Mouse (Mus musculus) kidney, adult 9 months (tissue): ENCODE measurements around the gene Tmem240.
"Not testable (repeated sequence)": the region's sequence is repeated elsewhere in the genome, so short reads cannot be mapped to it uniquely, and the experiment has no call there.

Experiments
- DNase-seq: peaks from one replicate; pipeline ENCODE4 v3.0.0; 2022

Gene Tmem240

GRCm38 (mm10) chr4:155734350-155734941, at the start of gene Tmem240:
Tmem240 (plus strand) TSS chr4:155734800.
- peak; percentile 75 for DNase-seq

GRCm38 (mm10) chr4:155687764-155688163, 46.8 kb upstream of the Tmem240 start:
- DNase-seq: not testable (repeated sequence)

- no peak for DNase-seq
These were observed 43.8 kb upstream of the Tmem240 start for GRCm38 (mm10) chr4:155690571-155691375.

DNA sequence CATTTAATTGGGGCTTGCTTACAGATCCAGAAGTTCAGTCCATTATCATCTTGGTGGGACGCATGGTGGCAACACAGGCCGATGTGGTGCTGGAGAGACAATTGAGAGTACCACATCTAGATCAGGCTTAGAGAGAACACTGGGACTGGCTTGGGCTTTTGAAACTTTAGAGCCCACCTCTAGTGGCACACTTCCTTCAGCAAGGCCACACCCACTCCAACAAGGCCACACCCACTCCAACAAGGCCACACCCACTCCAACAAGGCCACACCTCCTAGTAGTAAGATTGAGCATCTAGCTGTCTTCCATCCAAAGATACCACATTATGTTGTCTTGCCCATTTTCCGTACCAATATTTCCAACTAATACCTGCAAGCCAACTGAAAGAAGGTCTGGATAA, 42.2 kb upstream of the Tmem240 start:
- no peak for DNase-seq

- DNase-seq: peak; percentile 36
These were observed 40.5 kb upstream of the Tmem240 start, which contains the start of gene Fndc10 for GRCm38 (mm10) chr4:155694111-155694481. Fndc10 (plus strand) TSS chr4:155694342.

DNA sequence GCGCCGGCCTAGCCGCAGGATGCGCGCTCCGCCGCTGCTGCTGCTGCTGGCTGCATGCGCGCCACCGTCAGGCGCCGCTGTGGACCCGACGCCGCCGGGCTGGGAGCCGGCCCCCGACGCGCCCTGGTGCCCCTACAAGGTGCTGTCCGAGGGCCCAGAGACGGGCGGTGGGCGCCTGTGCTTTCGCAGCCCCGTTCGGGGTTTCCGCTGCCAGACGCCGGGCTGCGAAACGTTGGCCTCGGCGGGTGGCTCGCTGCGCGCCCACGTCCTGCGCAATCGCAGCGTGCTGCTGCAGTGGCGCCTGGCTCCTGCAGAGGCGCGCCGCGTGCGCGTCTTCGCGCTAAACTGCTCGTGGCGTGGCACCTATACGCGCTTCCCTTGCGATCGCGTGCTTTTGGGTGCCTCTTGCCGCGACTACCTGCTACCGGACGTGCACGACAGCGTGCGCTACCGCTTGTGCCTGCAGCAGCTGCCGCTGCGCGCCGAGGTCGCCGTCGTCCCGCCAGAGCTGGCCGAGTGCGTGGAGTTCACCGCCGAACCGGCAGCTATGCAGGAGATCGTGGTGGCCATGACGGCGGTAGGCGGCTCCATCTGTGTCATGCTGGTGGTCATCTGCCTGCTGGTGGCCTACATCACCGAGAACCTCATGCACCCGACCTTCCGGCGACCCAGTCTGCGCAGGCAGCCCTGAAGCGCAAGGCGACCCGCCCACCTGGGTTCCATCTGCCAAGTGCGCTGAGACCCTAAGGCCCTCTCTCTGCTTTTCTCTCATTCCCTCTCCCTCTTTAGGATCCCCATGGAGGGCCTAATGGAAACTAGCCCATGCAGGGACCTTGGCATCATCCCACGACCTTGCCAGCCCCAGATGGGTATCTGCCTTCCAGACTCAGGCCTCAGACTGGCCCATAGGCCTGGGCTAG, 39.9 kb upstream of the Tmem240 start:
- DNase-seq: peak; percentile 33

DNA sequence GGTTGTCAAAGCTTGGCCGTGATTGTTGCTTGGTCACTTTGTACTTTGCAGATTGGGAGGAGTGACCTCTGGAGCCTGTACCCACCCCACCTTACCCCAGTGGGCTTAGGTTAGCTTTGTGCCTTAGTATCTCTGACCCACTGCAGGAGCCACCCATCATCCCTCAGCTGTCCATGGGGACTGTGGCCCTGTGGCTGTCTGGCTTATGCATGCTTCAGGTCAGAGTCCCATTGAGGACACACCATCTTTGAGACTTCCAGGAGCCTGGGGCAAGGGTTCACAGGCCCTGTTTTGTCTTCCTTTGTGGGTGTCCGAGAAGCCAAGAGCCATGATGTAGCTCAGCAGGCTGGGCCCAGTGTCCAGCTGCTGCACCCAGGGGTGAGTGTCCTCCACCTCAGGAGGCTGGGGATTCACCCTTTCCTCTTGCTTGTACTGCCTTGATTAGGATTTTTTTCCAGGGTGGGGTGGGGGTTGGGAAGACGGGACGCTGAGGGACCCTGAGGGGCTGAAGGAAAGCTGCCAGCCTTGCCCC, 39.0 kb upstream of the Tmem240 start:
- no peak for DNase-seq

DNA sequence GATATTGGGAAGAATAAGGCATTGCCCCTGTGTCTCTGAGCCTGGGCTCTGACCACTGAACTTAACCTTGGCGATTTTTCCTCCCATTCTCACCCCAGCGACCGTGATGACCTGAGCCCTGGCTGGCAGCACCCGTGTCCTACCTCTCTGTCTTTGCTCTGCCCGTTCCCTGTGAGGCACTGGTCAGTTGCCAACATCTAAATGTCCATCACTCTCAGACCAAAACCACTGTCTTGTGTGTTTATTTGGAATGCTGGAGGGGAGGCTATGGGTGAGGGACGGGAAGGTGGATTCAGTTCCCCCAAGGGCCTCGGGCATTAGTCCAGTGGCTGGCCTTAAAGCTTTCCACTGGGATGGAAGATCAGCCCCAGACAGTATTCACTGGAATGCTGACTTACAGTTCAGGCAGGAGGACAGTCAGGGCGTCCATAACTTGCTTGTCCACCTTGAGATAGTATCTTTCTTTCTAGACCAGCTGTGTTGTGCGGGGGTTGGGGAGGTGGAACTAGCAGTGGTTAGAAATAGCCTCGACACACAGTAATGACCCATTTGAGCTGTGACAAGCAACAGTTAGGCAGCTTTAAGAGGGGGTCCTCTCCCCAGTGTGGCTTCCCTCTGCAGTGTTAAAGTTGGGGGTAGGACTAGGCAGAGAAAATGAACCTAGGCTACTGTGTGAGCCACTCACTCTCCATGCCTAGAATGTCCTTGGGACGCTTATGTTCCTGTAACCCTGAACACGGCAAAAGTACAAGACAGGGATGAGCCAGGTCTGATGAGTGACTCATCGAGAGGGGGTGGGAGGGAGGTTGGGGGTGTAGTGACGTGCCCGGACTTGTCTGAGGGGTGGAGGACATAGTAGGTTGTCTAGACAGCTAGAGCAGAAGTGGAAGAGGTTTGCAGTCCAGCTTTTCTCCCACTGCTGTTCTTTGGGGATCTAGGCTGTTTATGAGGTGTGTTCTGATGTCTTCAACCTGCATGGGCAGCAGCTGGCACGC, 38.0 kb upstream of the Tmem240 start:
- DNase-seq: no peak

- DNase-seq: no peak
These were observed 34.2 kb upstream of the Tmem240 start for GRCm38 (mm10) chr4:155700425-155700824.

DNA sequence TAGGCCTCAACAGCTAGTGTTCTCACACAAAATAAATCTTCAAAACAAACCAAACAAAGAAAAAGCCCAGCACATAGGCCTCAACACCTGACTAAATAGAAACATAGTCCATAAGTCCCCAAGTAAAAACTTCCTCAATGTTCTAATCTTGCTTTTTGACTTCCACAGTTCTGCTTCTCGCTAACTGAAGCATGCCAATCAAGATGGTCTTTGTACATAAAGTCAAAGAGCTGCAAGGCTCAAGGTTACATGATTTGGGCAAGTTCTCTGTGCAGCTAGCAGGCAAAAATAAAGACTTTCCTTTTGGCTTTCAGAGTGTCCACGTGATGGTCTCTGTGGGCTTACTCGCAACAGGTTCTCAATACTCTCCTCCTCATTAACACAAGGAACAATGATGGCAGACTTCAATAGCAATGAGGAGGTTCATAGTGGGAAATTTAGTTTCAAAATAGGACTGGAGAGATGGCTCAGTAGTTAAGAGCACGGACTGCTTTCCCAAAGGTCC, 31.1 kb upstream of the Tmem240 start:
- no peak for DNase-seq

DNA sequence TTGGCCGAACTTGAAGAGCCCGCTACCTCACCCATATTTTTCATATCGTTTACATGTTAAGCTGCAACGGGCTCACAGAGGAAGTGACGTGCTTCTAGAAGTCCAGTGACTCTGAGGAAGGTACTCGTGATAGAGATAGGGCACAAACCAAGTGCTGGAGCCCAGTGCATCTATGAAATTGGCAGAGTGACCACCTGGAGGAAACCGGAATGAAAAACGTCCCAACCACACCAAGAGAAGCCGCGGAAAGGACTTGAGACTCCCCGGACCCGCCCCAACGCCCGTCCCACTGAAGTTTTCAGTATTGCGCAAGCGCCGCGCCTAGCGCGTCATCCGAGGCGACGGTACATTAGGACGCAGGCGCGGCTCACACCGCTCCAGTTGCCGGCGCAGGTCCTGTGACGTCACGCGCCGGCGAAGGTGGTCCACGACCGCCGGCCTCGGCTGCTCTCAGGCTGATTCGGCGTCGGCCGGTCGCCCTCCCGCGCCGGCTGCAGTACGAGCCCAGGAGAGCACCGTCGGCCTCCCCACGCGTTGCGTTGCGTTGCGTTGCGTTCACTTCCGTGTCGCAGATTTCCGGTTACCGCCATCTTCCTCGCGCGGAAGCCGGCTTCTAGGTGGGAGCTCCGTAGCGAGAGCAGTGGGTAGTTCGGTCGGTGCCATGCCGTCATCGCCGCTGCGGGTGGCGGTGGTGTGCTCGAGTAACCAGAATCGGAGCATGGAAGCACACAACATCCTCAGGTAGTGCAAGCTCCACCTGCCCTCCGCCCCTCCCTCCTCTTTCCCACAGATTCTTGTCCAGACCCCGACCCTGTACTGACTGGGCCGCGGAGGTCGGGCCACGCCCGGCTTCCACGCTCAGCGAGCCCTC, 29.6 kb upstream of the Tmem240 start, which contains the start of gene Ssu72:
Gene Ssu72, plus strand, starts transcription at position 80 of the 871 bp plus-strand sequence.
- DNase-seq: peak; percentile 95

DNA sequence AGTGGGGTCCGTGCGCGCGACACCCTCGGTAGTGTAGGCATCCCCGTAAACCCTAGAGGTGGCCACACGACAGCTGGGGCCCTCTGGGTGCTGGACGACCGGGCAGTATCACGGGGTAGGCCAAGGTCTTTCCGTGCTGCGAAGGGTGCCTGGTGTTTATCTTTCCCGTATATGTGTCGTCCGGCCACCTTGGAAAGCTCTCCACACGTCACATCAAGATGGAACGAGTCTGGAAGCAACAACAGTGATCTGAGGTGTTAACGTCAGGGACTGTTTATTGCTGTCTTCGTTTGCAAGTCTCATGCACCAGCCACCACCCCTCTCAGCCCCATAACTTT, 29.0 kb upstream of the Tmem240 start:
- no peak for DNase-seq

GRCm38 (mm10) chr4:155708582-155708981, 26.0 kb upstream of the Tmem240 start:
- no peak for DNase-seq

- no peak for DNase-seq
These were observed 25.6 kb upstream of the Tmem240 start for GRCm38 (mm10) chr4:155708988-155709387.

DNA sequence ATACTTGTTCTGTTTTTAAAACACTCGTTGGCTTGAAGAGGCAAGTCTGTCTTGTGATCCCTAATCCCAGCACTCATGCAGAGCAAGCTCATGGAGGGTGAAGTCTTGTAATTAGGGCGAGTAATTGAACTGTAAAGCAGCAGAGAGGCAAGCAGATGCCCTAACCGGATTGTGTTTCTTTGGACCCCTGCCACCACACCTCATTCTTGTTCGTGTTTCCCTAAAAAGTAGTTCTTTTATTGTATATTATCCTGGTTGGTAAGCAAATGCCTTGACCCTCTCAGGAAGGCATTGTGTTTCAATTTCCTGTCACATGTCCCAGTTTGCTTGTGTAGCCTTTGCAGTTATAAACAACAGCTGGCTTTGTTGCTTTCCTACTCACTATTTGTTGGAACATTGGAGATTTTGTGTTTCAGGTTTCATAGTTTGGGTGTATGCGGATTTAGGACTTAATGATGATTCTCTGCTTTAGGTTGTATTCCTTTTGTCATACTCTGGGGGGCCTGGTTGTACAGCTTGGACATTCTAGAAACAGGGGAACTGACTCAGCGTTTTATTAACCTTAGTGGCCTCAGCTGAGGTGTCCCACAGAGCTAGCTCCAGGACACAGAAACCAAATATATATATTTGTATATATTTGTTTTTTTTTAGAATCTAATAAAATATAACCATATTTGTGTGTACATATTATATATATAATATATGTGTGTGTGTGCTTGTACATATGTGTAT, 23.9 kb upstream of the Tmem240 start:
- no peak for DNase-seq

DNA sequence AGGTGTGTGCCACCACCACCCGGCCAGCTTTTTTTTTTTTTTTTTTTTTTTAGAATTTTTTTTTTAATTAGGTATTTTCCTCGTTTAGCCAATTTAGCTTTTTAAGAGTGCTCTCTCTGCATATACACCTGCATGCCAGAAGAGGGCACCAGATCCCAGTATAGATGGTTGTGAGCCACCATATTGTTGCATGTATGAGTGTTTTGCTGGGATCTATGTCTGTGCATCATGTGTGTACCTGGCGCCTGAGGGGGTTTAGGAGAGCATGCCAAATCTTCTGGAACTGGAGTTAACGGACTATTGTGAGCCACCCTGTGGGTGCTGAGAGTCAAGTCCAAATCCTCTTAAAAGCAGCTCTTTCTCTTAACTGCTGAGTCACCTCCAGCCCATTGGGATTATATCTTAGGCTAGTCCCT, 12.9 kb upstream of the Tmem240 start:
- peak; percentile 53 for DNase-seq

- no peak for DNase-seq
These were observed 6.6 kb upstream of the Tmem240 start for GRCm38 (mm10) chr4:155727993-155728392.

DNA sequence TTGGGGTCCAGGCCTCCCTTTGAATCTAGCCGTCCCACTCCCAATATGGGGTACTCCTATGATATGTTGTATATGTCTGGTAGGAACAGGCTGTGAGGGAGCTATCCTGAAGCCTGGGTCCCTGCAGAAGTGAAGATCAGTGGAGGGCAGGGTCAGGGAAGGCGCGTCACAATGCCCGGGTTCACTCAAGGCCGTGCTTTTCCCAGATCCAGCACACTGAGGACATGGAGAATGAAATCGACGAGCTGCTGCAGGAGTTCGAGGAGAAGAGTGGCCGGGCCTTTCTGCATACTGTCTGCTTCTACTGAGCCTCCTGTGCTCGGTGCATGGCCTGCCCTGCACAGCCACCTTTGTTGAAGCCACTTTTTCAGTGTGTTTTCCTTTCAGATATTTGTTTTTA, 1.3 kb upstream of the Tmem240 start:
- DNase-seq: no peak

DNA sequence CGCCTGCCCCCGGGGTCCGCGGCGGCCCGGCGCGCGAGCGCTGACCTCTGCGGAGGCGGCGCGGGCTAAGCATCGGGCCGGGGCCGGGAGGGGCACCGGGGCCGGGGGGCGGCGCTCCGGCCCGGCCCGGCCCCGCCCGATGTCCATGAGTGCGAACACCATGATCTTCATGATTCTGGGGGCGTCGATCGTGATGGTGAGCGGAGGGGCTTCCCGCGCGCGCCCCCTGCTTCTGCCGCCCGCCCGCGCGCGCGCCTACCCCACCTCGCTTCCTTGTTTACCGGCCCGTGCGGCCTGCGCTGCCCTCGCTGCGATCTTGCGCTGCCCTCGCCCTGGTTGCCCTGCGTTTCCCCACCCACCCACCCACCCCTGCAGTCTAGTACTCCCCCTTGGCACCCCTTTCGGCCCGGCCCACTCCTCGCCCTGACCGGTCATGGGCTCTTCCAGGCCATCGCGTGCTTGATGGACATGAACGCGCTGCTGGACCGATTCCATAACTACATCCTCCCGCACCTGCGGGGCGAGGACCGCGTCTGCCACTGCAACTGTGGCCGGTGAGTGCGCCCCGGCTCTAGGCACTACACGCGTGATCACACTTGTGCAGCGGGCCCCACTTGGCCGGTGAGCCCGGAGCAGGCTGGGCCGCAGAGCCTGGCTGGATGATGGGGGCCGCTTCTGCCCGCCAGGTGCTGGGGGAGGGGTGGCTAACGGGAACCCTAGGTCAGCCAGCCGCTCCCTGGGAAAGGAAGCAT, 527 bp downstream of the Tmem240 start:
- DNase-seq: peak; percentile 35
